Mouse (Mus musculus): ENCODE measurements around the gene Cfap74.

DNA sequence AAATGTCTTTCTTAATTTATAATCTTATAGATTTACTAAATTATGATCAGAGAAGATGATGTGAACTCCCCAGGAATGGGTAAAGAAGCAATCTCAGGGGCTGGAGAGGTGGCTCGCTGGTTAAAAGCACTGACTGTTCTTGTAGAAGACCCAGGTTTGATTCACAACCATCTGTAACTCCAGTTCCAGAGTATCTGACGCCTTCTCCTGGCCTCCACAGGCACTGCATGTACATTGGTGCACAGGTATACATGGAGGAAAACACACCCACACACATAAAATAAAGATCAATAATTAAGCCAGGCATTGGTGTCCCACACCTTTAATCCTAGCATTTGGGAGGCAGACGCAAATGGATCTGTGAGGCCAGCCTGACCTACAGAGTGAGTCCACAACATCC is 33.8 kb downstream of the Cfap74 start:
- TF ChIP-seq CTCF (IDR thresholded peaks at IDR 0.05; ENCODE audit: insufficient read depth, low read length) (no peak), POLR2A (IDR thresholded peaks at IDR 0.05; ENCODE audit: borderline replicate concordance, extremely low read depth, low read depth, low read length) (no peak)

Data from lung, adult 2 months (tissue).